Mouse (Mus musculus) v-Abl transformed pro-B cells (cell line): ENCODE data around the gene Relch.

Experiments used
- in situ Hi-C, 2 experiments: fragments of 400-800 bp; cut with MboI; formaldehyde crosslinking; loops; one replicate each; pipeline ENCODE4 v1.15.1; 2025; ENCODE audit not compliant: unreplicated experiment in 2 of 2

Relch gene

DNA sequence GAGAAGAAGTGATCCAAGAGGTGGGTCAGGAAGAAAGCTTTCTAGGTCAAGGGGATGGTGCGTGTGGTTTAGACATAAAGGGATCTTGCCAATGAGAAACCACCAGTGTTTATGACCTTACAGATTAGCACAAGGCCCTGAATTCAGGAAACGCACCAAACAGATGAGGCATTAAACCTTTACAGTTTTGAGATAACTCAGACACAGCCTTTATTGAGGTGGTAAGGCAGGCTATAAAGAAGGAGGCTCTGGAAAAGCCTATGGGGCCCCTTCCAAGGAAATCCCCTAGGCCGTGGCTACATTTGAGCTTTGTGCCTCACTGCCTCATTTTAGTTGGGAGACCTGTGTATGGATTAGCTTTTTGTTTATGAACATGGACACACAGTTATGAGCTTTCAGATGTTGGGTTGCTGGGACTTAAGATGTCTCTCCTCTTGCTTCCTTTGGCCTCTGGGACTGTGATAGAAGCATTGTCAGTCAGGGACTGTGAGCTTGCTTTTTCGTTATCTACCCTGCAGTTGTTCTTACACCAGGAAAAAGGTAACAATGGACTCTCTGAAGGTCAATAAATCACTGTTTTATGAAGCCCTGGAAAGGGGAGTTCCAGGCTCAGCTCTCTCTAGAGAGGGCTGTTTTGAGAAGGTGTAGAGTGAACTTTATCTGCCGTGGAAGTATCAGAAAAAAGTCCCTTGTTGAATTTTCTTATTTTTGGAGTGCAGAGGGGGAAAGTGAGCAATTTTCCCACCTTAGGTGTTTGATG lies 120.8 kb downstream of the Relch start:
- in situ Hi-C loops, result no loop called here

DNA sequence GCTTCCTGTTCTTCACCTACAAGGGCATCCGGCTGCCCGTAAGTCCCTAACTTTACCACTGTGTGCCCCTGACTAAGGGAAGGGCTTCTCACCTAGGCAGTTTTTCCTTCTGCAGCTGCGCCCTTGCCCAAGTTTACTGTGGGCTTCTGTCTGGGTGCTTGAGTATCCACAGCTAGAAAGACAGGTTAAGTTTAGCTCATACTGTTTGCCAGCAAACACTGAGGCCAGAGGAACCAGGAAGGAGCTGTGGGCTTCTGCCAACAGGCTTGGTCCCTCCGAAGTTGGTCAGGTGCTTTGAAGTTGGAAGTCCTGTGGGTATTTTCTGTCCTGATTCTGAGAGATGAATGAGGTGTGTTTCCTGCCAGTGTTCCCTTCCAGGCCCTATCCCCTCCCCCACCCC lies 121.5 kb downstream of the Relch start:
- in situ Hi-C loops, result no loop called here

DNA sequence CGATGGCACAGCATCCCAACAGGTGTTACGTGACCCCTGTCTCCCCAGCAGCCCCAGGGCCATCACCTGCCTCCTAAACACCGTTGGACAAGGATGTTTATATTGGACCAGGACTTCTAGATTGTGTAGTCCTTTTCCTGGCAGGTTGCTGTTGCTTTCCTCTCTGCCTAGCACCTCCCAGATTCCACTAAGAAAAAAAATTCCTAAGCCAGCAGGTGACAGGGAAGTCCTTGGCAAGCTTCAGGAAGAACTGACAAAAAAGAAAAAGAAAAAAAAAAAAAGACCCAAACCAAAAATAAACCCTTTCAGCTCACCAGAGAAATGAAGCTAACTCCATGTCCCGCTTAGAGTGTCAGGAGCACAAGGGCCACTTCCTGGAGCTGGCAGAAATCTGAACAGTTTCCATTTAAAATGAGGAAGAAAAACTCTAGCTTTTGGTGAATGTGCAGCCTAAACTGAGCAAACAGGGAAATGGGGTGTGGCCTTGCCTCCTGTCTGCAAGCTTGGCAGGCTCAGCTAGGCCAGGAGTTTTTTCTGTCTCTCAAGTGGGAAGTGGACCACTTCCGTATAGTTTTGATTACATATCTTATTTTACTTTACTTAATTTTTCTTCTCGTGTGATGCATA lies 123.2 kb downstream of the Relch start:
- in situ Hi-C loops, result no loop called here

DNA sequence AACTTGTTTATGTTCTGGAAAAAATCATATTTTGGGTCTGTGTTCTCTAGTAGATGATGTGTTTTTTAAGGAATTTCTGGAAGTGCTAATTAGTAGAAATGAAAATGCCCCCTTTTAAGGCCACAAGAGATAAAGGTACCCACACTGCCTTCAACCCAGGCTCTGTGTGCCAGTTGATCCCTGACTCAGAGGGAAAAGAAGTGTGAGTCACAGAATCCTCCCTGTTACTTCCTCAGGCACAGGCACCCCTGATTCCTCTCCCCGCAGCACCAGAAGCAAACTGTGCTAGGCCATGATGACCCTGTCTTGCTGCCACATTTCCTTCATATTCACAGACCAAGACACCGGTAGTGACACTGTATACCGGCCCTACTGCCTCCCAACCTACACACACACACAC lies 126.4 kb downstream of the Relch start:
- in situ Hi-C loops, result no loop called here

DNA sequence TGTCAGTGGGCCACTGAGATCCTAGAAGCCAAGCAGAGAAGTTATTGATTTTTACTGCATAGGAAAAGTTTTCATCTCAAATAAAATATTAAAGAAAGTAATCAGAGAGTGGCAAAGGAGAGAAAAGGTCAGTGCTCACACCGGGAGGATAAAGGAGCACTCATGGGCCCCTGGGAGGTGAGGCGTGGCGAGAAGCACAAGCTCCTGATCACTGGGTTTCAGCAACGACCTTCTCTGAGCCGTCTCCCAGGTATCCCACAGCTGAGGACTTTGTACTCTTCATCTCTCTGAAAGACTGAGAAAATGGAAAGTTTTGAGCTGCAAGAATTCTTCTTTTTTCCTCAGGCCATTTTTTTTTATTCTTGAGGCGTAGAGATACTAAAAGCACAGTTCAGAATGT lies 131.0 kb downstream of the Relch start:
- in situ Hi-C loops, result no loop called here

DNA sequence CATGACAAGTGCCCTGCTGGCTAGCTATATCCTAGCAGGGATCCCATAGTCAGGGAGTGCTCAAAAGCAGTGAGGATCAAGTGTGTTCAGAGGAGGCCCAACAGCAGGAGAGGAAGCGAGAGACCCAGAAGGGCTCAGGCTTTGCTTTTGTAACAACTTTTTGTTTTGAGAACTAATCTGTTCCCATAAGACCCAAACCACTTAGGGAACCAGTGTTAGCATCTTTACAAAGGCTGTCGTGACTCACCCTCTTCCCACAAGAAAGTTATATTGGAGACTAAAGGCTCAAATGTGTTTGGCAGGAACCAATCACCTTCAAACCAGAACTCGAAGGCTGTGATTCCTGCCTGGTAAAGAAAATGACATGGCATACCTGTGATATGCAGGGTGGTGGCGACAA lies 132.0 kb downstream of the Relch start:
- in situ Hi-C loops, result no loop called here

DNA sequence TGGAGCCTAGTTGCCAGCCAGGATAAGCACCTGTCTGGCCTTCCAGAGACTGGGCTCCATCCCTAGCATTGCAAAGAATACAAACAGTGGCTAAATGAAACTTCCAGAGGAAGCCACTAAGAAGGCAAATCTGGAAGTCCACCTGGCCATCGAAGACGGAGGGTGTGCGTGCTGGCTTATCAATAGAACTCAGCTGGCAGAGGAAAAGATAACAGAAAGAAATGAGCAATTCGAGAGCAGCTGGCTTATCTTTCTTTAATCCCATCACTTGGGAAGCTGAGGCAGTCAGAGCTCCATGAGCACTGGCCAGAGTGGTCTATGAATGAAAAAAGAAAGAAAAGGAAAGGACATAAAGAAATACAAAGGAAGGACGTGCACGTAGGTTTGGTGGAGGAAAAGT lies 136.9 kb downstream of the Relch start:
- in situ Hi-C loops, result no loop called here

DNA sequence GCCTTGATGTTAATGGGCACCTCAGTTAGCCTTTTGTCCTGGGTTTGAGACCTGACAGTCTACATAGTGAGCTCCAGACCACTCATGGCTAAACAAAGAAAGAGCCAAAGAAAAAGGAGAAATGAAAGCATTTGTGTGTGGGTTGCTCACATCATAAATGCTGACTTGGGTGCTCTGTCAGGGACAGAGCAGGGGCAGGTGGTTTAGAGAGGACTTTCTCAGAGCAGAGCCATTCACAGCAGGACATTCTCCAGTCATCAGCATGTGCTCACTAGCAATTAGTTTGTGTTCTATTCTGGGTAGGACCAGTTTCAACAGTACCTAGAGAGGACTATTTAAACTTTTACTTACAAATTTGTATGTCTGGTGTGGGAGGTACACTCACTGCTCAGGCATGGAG lies 137.6 kb downstream of the Relch start:
- in situ Hi-C loops, result no loop called here

DNA sequence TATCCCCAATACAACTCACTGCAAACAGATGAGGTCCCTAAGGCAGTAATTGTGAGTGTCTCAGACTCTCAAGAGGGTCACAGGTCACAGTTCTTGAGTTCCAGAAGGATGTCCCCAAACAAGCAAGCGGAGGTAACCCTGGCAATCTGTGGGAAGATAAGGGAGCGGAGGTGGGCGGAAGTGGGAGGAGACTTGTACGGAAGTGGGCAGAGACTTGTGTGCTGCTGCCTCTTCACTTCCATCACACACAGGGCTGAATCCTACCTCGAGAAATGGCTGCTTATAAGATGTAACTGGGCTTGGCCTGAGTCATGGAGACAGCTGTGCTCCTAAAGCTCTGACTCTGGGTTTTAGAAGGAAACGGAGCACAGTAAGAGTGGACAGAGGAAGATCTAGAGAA lies 139.3 kb downstream of the Relch start:
- in situ Hi-C loops, result no loop called here

DNA sequence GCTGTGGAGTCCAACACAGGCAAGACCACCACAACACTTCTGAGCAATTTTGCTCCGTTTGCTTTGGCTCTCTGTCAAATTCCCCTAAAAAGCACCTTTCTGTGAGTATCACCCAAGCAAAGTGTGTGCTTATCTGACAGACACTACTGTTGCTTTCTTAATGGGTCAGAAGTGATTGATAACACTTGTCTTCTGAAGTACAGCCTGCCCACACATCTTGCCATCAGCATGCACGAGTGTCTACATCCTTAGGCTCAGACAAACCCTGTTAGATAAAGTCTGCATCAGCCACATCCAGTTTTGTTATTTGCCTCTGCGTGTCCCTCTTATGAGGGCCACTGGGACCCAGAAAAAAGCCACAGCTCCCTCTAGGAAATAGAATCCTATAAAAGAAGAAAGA lies 140.6 kb downstream of the Relch start:
- in situ Hi-C loops, result no loop called here
